Mouse (Mus musculus): ENCODE data around the gene Focad.

DNA sequence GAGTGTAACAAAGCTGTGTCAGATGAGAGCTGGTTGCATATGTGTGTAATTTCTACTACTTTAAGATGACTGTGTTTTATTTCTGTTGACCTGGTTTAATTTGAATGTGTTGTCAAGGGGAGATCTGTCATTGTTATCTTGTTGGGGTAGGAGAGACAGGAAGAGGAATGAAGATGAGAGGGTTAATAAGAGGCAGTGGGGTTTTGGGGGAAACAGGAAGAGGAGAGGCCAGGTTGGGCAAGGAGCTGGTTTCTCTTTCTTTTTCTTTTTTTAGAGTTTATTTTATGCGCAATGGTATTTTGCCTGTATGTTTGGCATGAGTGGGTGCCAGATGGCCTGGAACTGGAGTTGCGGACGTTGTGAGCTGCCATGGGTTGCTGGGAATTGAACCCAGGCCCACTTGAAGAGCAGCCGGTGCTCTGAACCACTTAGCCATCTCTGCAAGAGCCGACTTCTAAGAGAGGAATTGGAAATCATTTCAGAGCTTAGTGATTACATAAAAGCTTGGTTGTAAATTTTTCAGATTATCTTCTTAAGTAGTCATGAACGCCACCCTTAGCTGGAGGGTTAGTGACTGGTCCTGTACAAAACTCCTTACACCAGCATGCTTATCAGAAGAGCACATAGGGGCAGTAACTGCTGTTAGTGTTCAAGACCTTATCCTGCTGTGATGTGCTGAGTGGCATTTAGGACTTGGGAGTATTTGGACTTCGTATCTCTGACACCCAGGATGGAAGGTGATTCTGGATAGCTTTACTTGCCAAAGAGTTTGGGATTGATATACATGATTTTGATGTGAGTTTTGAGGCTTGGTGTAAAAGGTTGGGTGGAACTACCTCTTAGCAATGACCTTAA lies 72.8 kb downstream of the Focad start:
- no peak for TF ChIP-seq CTCF (IDR thresholded peaks at IDR 0.05; ENCODE audit: control insufficient read depth, insufficient read depth, insufficient replicate concordance, low read depth, low read length)
- TF ChIP-seq POLR2A (IDR thresholded peaks at IDR 0.05; ENCODE audit: control insufficient read depth, low read depth, low read length): no peak
